Mouse (Mus musculus) forelimb bud, embryonic 11.5 days (tissue): ENCODE data around the gene Tra2b.
"Not testable (repeated sequence)": the region's sequence is repeated elsewhere in the genome, so short reads cannot be mapped to it uniquely, and the experiment has no call there.

Experiments
- DNase-seq: peaks from one replicate; pipeline ENCODE4 v3.0.0-alpha.2; 2012; ENCODE audit warnings: low read depth, low spot score

Gene Tra2b

GRCm38 (mm10) chr16:22265849-22266376 is at the start of gene Tra2b:
Gene Tra2b (minus strand): TSS chr16:22266005.
- DNase-seq: peak; percentile 98

DNA sequence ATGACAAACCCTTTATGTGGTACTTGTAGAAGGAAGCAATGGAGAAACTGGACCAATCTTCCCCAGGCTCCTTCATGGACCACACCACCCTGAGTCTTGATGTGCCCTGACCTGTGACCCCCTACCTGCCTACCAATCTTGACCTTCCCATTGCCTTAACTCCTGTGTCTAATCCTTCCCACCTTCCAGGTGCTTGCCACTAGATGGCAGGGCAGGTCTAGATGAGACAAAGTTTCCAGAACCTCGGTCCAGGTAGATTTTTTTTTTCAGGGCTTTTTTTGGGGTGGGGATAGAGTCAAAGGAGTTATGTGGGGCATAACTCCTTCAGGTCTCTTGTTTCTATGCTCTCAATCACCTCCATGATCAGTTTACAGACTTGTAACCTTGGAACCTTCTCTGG is 44.8 kb upstream of the Tra2b start:
- DNase-seq: peak; percentile 30

DNA sequence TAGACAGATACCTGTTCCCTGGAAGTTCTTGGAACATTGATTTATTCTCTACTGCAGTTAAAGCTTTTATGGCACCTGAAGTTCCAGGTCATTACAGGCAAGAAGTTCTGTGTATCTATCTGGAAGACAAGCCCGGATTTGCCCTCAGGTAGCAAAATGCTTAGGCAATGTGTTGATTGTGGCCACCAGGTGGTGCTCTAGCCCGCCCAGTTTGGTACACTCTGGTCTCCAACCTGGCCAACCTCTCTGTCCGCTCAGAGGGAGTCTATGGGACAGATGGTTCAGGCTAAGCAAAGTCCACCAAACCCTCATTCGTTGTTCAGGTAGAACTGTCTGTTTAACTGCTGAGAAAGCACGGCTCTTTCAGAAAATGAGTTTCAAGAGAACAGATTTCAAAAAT is 36.8 kb upstream of the Tra2b start:
- DNase-seq: peak; percentile 67

DNA sequence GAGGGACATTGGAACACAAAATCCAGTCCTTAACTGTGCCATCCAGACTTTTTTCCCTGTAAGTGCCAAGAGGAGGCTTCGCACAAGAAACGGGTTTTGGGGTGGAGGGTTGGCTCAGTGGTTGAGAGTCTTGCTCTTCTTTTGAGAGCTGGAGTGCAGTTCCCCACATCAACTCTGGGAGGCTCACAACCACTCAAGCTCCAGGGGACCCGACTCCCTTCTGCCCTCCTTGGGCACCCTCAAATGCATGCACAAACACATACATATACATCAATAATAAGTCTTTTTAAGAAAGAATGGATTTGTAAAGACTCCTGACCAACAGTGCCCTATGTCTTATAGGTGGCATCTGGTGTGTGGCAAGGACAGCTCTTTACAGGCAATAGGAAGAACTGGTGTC is 35.6 kb upstream of the Tra2b start:
- no peak for DNase-seq

GRCm38 (mm10) chr16:22296901-22297300 is 31.1 kb upstream of the Tra2b start:
- no peak for DNase-seq

GRCm38 (mm10) chr16:22294812-22295211 is 29.0 kb upstream of the Tra2b start:
- DNase-seq: not testable (repeated sequence)

DNA sequence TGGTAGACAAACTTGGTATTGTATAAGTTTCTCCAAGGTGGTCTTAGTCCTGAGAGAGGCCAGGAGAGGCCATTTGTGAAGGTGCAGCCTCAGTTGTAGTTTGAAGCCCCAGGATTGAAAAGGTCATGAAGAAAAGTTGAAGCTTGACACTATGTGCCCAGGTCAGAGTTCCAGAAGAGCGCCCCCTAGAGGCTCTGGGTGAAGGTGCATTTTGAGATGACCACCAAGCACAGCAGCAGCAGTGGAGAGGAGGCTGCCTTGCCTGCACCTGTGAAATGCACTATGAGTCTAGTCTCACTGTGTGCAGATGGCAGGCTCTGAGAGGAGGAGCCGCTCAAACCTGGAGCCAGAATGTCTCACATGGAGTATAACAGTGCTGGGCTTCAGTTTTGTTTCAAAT is 27.8 kb upstream of the Tra2b start:
- no peak for DNase-seq

DNA sequence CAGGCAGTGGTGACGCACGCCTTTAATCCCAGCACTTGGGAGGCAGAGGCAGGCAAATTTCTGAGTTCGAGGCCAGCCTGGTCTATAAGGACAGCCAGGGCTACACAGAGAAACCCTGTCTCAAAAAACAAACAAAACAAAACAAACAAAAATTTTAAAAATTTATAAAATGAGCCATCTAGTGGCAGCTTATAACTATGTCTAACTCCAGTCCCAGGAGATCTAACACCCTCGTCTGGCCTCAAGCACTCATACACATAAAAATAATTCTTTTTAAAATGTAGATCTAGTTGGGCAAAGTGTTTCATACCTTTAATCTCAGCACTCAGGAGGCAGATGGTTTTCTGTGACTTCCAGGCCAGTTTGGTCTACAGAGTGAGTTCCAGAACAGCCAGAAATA is 26.6 kb upstream of the Tra2b start:
- no peak for DNase-seq

DNA sequence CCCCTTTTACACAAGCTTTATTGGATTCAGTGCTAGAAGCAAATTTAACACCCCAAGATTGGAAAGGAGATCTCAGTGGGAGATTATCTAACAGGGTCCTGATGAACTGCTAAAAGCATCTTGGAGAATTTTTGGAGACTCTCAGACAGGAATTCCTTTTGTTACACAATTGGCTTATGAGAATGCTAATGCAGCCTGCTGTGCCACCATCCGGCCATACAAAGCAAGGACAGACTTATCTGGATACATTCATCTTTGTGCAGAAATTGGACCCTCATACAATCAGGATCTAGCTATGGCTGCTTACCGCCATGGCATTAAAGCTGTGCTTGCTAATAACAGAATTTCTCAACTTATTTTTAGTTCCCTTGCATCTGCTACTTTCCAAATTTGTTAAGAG is 23.8 kb upstream of the Tra2b start:
- DNase-seq: no peak

DNA sequence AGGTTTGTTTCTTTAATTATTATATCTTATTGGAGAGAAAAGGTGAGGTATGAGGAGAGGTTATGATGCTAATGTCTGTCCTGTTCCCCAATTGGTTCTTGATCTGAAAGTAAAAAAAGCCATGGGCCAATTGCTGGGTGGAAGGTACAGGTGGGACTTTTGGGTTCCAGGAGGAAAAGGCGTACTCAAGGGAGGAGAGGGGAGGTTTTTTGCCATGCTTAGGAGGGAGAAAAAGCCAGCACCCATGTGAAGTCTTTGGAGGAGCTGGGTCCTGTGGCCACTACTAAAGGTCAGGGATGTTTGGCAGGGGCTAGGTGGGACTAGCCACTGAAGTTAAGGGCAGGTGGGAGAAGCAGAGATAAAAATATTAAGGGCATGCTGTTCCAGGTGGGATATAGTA is 21.2 kb upstream of the Tra2b start:
- no peak for DNase-seq

DNA sequence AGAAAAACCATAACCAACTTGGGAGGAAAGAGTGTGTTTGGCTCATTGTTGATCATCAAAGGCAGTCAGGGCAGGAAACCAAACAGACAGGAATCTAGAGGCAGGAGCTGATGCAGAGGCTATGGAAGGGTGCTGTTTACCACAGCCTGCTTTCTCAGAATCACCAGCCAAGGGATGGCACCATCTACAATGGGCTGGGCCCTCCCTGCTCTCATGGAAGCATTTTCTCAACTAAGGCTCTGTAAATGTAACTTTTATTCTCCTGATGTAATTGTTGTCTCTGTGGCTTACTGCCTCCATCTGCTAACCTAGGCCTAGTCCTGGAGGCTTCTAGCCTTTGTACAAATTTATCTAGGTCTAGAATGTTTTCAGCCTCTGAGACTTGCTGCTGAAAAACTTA is 10.7 kb upstream of the Tra2b start:
- no peak for DNase-seq

DNA sequence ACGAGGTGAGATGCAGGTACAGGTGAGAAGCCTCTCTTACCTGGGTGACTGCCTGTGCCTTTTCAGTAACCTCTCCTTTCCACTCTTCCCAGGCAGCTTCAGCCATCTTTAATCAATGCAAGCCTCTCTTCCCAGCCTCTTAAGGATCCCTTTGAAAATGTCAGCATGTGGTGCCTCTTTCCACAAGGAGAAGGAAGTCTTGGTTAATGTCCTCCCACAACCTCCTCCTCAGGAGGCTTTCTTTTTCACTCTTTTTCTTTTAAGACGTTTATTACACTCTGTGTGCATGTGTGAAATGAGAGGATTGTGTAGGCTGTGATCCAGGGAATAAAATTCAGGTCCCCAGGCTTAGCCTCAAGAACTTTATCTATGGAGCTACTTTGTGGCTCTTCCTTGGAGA is 9.3 kb upstream of the Tra2b start:
- DNase-seq: no peak

DNA sequence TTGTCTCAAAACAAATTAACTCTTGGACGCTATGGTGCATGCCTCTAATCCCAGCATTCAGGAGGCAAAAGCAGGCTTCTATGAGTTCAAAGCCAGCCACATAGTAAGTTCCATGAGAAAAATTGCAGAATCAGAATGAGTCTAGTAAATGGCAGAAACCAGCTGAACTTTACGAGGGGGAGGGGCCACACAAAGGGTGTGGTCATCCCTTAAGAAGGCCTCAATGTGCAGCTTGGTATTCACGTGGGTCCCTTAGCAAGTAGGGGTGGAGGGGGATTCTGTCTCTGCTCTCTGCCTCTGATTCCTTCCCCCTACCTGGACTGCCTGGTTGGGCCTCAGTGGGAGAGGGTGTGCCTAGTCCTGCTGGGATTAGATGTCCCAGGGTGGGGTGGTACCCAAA is 4.7 kb upstream of the Tra2b start:
- no peak for DNase-seq

DNA sequence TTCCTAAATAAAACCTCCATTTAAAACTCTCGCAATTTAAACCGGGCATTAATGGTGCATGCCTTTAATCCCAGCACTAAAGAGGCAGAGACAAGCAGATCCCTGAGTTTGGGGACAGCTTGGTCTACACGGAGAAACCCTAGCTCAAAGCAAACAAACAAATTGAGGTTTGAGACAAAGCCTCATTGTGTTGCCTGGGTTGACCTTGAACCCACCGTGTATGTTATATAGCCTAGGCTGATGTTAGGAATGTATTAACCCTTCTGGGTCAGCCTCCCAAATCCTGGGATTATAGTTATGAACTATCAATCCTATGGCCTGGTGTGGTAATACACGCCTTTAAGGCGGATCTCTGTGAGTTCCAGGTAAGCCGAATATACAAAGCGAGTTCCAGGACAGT is 579 bp upstream of the Tra2b start:
- DNase-seq: no peak

- DNase-seq: peak; percentile 86
These were observed 600 bp downstream of the Tra2b start for GRCm38 (mm10) chr16:22264962-22265848.

DNA sequence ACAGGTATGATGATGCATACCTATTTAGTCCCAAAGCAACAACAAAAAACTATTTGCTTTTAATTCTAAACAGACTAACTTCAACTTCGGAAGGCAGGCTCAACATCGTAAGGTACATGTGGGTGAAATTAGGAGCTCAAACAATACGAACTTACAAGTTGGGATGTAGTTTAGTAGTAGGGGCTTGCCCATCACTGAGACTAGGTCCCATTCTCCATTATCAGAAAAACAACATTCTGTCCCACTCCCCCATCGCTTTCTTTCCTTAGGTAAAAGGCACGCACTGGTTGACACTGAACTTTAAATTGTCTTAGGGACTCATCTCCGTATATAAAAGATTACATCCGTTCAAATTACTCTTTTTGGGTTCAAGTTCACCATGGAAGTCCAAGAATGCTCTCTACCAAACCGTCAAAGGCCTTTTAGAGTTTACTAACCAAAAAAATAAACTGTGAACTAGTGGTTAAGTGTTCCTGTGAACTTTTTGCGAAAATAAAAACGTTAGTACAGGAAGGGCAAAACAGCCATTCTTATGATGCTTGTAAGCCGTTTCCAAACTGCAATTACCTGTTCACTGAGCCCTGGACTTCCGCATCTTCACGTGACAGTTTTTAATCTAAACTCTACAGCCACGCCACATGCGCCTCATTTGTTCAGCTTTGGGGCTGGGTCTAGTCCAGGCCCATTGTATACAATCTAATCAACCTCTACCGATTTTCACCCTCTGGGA is 1.4 kb downstream of the Tra2b start:
- DNase-seq: no peak

GRCm38 (mm10) chr16:22263124-22263523 is 2.7 kb downstream of the Tra2b start:
- no peak for DNase-seq

DNA sequence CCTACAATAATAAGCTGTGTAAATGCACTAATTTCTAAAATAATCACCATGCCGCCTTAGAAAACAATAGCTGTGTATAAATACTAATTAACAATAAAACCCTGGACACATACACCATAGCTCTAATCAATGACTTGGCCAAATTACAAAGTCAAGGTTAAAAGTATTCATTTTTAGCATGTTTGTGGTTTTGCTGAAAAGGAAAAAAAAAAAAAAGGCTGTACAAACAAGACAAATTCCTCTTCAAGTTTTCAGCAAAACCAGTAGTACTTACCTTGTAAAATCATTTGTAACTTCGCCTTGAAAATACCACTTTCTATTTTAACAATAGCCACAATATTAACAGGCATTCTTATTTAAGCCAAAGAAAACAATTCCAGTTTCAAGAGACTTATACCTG is 4.2 kb downstream of the Tra2b start:
- no peak for DNase-seq

DNA sequence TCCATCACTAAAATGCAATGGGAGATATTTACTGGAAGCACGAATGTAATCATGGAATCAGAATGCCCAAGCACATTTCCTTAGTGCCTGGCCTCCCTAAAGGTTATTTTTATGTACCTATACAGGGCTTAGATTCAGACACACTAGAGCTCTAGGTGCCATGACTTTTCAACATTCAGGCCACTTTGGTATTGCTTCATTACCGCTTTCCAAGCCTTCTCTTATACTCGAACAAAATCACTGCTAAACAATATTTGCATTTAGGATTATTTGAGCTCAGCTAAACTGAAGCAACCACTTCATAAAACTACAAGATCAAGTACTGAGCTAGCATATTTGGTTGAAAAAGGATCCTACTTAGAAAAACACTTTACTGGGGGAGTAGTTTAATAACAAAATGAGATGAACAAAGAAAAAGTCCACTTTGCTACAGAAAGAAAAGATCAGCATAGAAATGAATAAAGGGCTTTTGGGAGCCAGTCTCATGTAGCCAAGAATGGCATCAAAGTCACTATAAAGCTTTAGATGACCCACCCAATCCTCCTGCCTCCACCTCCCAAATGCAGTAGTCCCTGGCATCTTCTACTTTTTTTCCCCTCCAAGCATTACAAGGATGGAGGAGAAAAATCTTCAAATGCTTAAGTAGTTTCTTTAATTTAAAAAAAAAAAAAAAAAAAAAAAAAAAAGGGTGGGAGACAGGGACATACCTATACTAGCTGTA is 5.2 kb downstream of the Tra2b start:
- no peak for DNase-seq

GRCm38 (mm10) chr16:22252255-22252654 is 13.6 kb downstream of the Tra2b start:
- not testable (repeated sequence) for DNase-seq

- no peak for DNase-seq
These were observed 15.5 kb downstream of the Tra2b start for GRCm38 (mm10) chr16:22250307-22250706.

GRCm38 (mm10) chr16:22249754-22250153 is 16.1 kb downstream of the Tra2b start:
- no peak for DNase-seq
